Mouse (Mus musculus) heart, embryonic 15.5 days (tissue): ENCODE measurements around the gene Mtfp1. TPM values are rescaled to one million over a fixed set of nuclear protein-coding genes. Genes with fewer than 3 reads are reported as not detected.
"Not testable (repeated sequence)": the region's sequence is repeated elsewhere in the genome, so short reads cannot be mapped to it uniquely, and the experiment has no call there.

Experiments
- ATAC-seq: fragments of 200-750 bp; cut with Nextera tagmentation; replicated peaks from 2 replicates; pipeline ENCODE4 v1.8.0; 2017; ENCODE audit warnings: low read depth, moderate TSS enrichment; ENCODE audit not compliant: insufficient number of reproducible peaks, insufficient read depth, low FRiP score
- H3K27ac ChIP-seq: fragments of 300-500 bp; sonication (generic); 2 replicates; pipeline ENCODE4 v1.5.1; 2015; ENCODE audit warnings: mild to moderate bottlenecking, inconsistent platforms
- H3K27me3 ChIP-seq: fragments of 300-500 bp; sonication (generic); 2 replicates; pipeline ENCODE4 v1.6.1; 2015; ENCODE audit warnings: inconsistent platforms
- H3K36me3 ChIP-seq: fragments of 300-500 bp; sonication (generic); 2 replicates; pipeline ENCODE4 v1.6.1; 2015; ENCODE audit warnings: mild to moderate bottlenecking, inconsistent platforms
- H3K4me1 ChIP-seq: fragments of 300-500 bp; sonication (generic); replicated peaks from 2 replicates; pipeline ENCODE4 v1.6.1; 2015; ENCODE audit warnings: inconsistent platforms
- H3K4me2 ChIP-seq: fragments of 300-500 bp; sonication (generic); 2 replicates; pipeline ENCODE4 v1.6.1; 2015; ENCODE audit warnings: inconsistent platforms, mild to moderate bottlenecking, moderate library complexity
- H3K4me3 ChIP-seq: fragments of 300-500 bp; sonication (generic); 2 replicates; pipeline ENCODE4 v1.5.1; 2015; ENCODE audit warnings: mild to moderate bottlenecking, inconsistent platforms
- H3K9ac ChIP-seq: fragments of 300-500 bp; sonication (generic); 2 replicates; pipeline ENCODE4 v1.6.1; 2015; ENCODE audit warnings: mild to moderate bottlenecking, inconsistent platforms
- H3K9me3 ChIP-seq: fragments of 300-500 bp; sonication (generic); replicated peaks from 2 replicates; pipeline ENCODE4 v1.6.1; 2016; ENCODE audit warnings: inconsistent platforms
- WGBS: fragments of 180-500 bp; shearing (Covaris S2); methylation state at CpG from one replicate; pipeline ENCODE4 v1.1.7; 2015; ENCODE audit warnings: mixed read lengths; 5-methylcytosine and 5-hydroxymethylcytosine counted together
- polyA plus RNA-seq: library from polyadenylated mRNA; unstranded; fragments of >200 nt; fragmentation: Nextera tagmentation; extraction: Ambion mirVana; gene quantifications from 2 replicates; pipeline ENCODE4 v1.2.1, GENCODE M21; 2015

Mtfp1 gene
- 32.1 and 32.8 TPM in 2 replicates for polyA plus RNA-seq

GRCm38 (mm10) chr11:4095171-4096053 is at the start of gene Mtfp1:
Gene Mtfp1, minus strand, starts transcription at chr11:4095445.
- no peaks in the 10 kb centered on the region for H3K9me3 ChIP-seq
- ATAC-seq = 0 out of 2 replicates have a peak, but pooled peaks have one; percentile 34
- peak within 1 kb of the TSS; percentile 59 for H3K9ac ChIP-seq
- H3K36me3 ChIP-seq = peaks cover 20% of the 10 kb centered on the region
- H3K27me3 ChIP-seq = no peaks in the 10 kb centered on the region
- peak within 1 kb of the TSS; percentile 83 for H3K4me2 ChIP-seq
- H3K27ac ChIP-seq = peak within 1 kb of the TSS; percentile 92
- peaks cover 30% of the 10 kb centered on the region for H3K4me1 ChIP-seq
- H3K4me3 ChIP-seq = peak within 1 kb of the TSS; percentile 68
- 6% methylated on average over 34 of the region's 34 CpGs for WGBS

GRCm38 (mm10) chr11:4143281-4144062 is 48.2 kb upstream of the Mtfp1 start:
- no peaks in the 10 kb centered on the region for H3K9me3 ChIP-seq
- H3K27ac ChIP-seq = no peak overlapping the region
- H3K9ac ChIP-seq = no peak overlapping the region
- no peaks in the 10 kb centered on the region for H3K27me3 ChIP-seq
- H3K4me3 ChIP-seq = no peak overlapping the region
- H3K4me1 ChIP-seq = no peaks in the 10 kb centered on the region
- H3K36me3 ChIP-seq = peaks cover 40% of the 10 kb centered on the region
- no peak for ATAC-seq
- WGBS = 84% methylated on average over 21 of the region's 21 CpGs
- H3K4me2 ChIP-seq = no peak overlapping the region

GRCm38 (mm10) chr11:4142352-4142751 is 47.1 kb upstream of the Mtfp1 start:
- peaks cover 44% of the 10 kb centered on the region for H3K36me3 ChIP-seq
- WGBS = 84% methylated on average over 4 of the region's 4 CpGs

GRCm38 (mm10) chr11:4141505-4141904 is 46.3 kb upstream of the Mtfp1 start:
- no peaks in the 10 kb centered on the region for H3K27me3 ChIP-seq
- H3K4me2 ChIP-seq = no peak overlapping the region
- no peak overlapping the region for H3K27ac ChIP-seq
- no peak for ATAC-seq
- no peaks in the 10 kb centered on the region for H3K9me3 ChIP-seq
- peaks cover 46% of the 10 kb centered on the region for H3K36me3 ChIP-seq
- no peak overlapping the region for H3K9ac ChIP-seq
- no peak overlapping the region for H3K4me3 ChIP-seq
- H3K4me1 ChIP-seq = peaks cover under 1% of the 10 kb centered on the region; the same call in 1 of the 2 replicates

More at GRCm38 (mm10) chr11:4142352-4142751, 47.1 kb upstream of the Mtfp1 start:
- Histone ChIP-seq H3K4me2 (no peak overlapping the region), H3K4me3 (no peak overlapping the region), H3K4me1 (no peaks in the 10 kb centered on the region), H3K27me3 (no peaks in the 10 kb centered on the region), H3K9me3 (no peaks in the 10 kb centered on the region), H3K9ac (no peak overlapping the region), H3K27ac (no peak overlapping the region)
- no peak for ATAC-seq

- peaks cover 43% of the 10 kb centered on the region for H3K36me3 ChIP-seq
- H3K4me3 ChIP-seq = no peak overlapping the region
- no peak overlapping the region for H3K9ac ChIP-seq
- H3K27me3 ChIP-seq = no peaks in the 10 kb centered on the region
- no peak for ATAC-seq
- H3K9me3 ChIP-seq = no peaks in the 10 kb centered on the region
- H3K27ac ChIP-seq = no peak overlapping the region
- WGBS = 68% methylated on average over 2 of the region's 2 CpGs
- peaks cover 12% of the 10 kb centered on the region for H3K4me1 ChIP-seq
- H3K4me2 ChIP-seq = no peak overlapping the region
Observed at GRCm38 (mm10) chr11:4138964-4139363, 43.7 kb upstream of the Mtfp1 start.

GRCm38 (mm10) chr11:4134986-4135935 is 40.0 kb upstream of the Mtfp1 start, which contains the start of gene Rnf215:
Gene Rnf215, plus strand, starts transcription at chr11:4135202.
- Histone ChIP-seq H3K36me3 (peaks cover 18% of the 10 kb centered on the region), H3K9me3 (0 out of 2 replicates have a peak, but pooled peaks cover 3% of the 10 kb centered on the region), H3K9ac (peak within 1 kb of the TSS; percentile 90), H3K27me3 (no peaks in the 10 kb centered on the region), H3K4me1 (peaks cover 12% of the 10 kb centered on the region), H3K4me3 (peak within 1 kb of the TSS; percentile 82), H3K27ac (peak within 1 kb of the TSS; percentile 80), H3K4me2 (peak within 1 kb of the TSS; percentile 75)
- 2% methylated on average over 65 of the region's 66 CpGs for WGBS
- peak; percentile 92 for ATAC-seq

- Histone ChIP-seq H3K27ac (no peak overlapping the region), H3K9ac (0 out of 2 replicates have a peak overlapping the region, but pooled peaks have one; percentile 90), H3K9me3 (0 out of 2 replicates have a peak, but pooled peaks cover 3% of the 10 kb centered on the region), H3K27me3 (no peaks in the 10 kb centered on the region), H3K4me3 (peak overlapping the region; percentile 82), H3K36me3 (peaks cover 10% of the 10 kb centered on the region; the same call in 1 of the 2 replicates), H3K4me1 (peaks cover 12% of the 10 kb centered on the region), H3K4me2 (peak overlapping the region; percentile 75; the same call in 1 of the 2 replicates)
- no peak for ATAC-seq
- WGBS = 59% methylated on average over 6 of the region's 6 CpGs
Observed at GRCm38 (mm10) chr11:4134400-4134799, 39.2 kb upstream of the Mtfp1 start.

GRCm38 (mm10) chr11:4133450-4133849 is 38.2 kb upstream of the Mtfp1 start:
- 61% methylated on average over 3 of the region's 3 CpGs for WGBS
- peaks cover 12% of the 10 kb centered on the region for H3K4me1 ChIP-seq
- no peak overlapping the region for H3K9ac ChIP-seq
- 0 out of 2 replicates have a peak, but pooled peaks cover 3% of the 10 kb centered on the region for H3K9me3 ChIP-seq
- no peak for ATAC-seq
- H3K27ac ChIP-seq = no peak overlapping the region
- no peaks in the 10 kb centered on the region for H3K27me3 ChIP-seq
- H3K4me2 ChIP-seq = no peak overlapping the region
- peaks cover 6% of the 10 kb centered on the region; the same call in 1 of the 2 replicates for H3K36me3 ChIP-seq
- H3K4me3 ChIP-seq = no peak overlapping the region

- WGBS = 84% methylated on average over 4 of the region's 4 CpGs
Observed at GRCm38 (mm10) chr11:4128461-4128860, 33.2 kb upstream of the Mtfp1 start.

GRCm38 (mm10) chr11:4127059-4127458 is 31.8 kb upstream of the Mtfp1 start:
- Histone ChIP-seq H3K27ac (no peak overlapping the region), H3K27me3 (no peaks in the 10 kb centered on the region), H3K9me3 (no peaks in the 10 kb centered on the region), H3K9ac (no peak overlapping the region), H3K36me3 (no peaks in the 10 kb centered on the region), H3K4me2 (no peak overlapping the region), H3K4me3 (no peak overlapping the region), H3K4me1 (no peaks in the 10 kb centered on the region)
- ATAC-seq = no peak
- 79% methylated on average over 1 of the region's 1 CpGs for WGBS

More at GRCm38 (mm10) chr11:4128461-4128860, 33.2 kb upstream of the Mtfp1 start:
- not testable (repeated sequence) for H3K9me3 ChIP-seq, H3K27ac ChIP-seq, H3K9ac ChIP-seq, ATAC-seq, H3K4me3 ChIP-seq, H3K4me1 ChIP-seq, H3K36me3 ChIP-seq, H3K27me3 ChIP-seq, H3K4me2 ChIP-seq
